Mouse (Mus musculus) urinary bladder, postnatal 0 days (tissue): Measurements from ENCODE around the gene Scgb2b18. TPM values are rescaled to one million over a fixed set of nuclear protein-coding genes. Genes with fewer than 3 reads are reported as not detected.

Source experiments
- polyA plus RNA-seq: library from polyadenylated mRNA; unstranded; fragments of >200 nt; fragmentation: Nextera tagmentation; extraction: Ambion mirVana; gene quantifications from 2 replicates; pipeline ENCODE4 v1.2.1, GENCODE M21; 2015

Scgb2b18 gene
- not detected in 2 replicates for polyA plus RNA-seq

DNA sequence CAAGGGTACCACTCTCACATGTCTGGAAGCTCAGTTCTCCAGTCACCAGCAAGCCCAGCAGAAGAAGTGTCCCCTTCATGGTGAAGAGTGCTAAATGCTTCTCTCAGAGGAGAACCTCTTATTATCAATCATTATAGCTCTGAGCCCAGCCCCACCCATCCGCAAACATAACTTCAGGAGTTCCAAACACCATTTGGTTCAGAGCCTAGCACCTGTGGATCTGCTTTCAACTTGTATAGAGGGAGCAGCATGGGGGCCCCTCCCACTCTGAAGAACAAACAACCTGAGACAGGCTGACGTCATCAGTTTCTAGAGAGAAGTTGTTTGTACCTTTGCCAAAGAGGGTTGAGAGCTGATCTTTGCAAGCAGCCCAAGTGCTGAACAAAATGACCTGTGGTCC lies at the start of gene Scgb2b18:
Gene Scgb2b18 (minus strand): TSS at position 101 of the 400 bp plus-strand sequence.

GRCm38 (mm10) chr7:33185268-33185667 lies 11.6 kb upstream of the Scgb2b18 start, which contains the start of gene Scgb1b18:
Scgb1b18 (plus strand) TSS chr7:33185568.

Other genes starting within 250 kb of the Scgb2b18 start
- not detected in 2 replicates for gene Scgb2b17, start 117.3 kb downstream of the Scgb2b18 start, polyA plus RNA-seq
- not detected in 2 replicates for gene Scgb1b17, start 110.4 kb downstream of the Scgb2b18 start, polyA plus RNA-seq
- gene Scgb1b18, start 11.7 kb upstream of the Scgb2b18 start, polyA plus RNA-seq, result not detected in 2 replicates
- gene Scgb2b19, start 106.5 kb upstream of the Scgb2b18 start, polyA plus RNA-seq, result not detected in 2 replicates
- not detected in 2 replicates for gene Scgb1b19, start 113.4 kb upstream of the Scgb2b18 start, polyA plus RNA-seq
- gene Scgb2b20, start 192.5 kb upstream of the Scgb2b18 start, polyA plus RNA-seq, result not detected in 2 replicates
- gene Scgb1b20, start 199.4 kb upstream of the Scgb2b18 start, polyA plus RNA-seq, result not detected in 2 replicates